Mouse (Mus musculus) frontal cortex, adult 2 months (tissue): Measurements from ENCODE around the gene Klhl8. TPM values are rescaled to one million over a fixed set of nuclear protein-coding genes. Genes with fewer than 3 reads are reported as not detected.

Source experiments
- DNase-seq, 2 experiments: peaks; one replicate each; pipeline ENCODE4 v3.0.0; 2022; ENCODE audit warnings: low spot score in 1 of 2; ENCODE audit errors: extremely low spot score in 1 of 2
- polyA plus RNA-seq: library from polyadenylated mRNA; depleted of rRNA; stranded (reverse); fragments of >200 nt; gene quantifications from 2 replicates; pipeline ENCODE4 v1.2.3, GENCODE M21; 2012; rRNA removed

The Klhl8 gene
- polyA plus RNA-seq, 1 experiment: 28.9 TPM

- no peak for DNase-seq
These were observed 94.3 kb downstream of the Klhl8 start for GRCm38 (mm10) chr5:103816718-103817117.

- no peak for DNase-seq
These were observed 95.8 kb downstream of the Klhl8 start for GRCm38 (mm10) chr5:103815249-103815617.

DNA sequence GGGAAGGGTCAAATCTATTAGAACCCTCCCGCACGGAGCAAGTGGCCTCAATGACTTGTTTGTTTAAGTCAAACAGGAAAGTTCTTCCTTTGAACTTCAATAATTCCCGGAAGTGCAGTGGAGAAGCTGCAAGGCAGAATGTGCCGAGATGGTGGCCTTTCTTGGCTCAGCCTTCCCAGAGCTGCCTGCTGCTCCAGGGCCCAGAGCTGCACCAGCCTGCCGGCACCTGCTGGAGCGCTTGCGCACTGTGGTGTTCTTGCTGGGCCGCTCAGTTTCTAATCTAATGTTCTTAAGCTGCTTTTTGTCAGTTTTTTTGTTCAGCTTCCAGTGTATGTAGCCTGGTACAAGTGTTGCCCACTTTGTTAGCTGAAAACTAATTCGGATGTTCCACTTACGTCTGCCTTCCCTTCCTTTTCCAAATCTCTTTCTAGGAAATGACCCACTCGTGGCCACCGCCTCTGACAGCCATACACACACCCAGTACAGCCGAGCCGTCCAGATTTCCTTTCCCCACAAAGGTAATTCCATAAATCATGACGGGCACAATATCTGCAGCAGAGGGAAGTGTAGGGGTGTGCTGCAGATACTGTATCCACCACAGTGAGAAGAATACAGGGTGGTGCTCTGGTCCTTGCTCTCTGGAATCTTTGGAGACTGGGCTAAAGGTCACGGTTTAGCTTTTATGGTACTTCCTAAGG, 96.4 kb downstream of the Klhl8 start:
- DNase-seq: no peak

DNA sequence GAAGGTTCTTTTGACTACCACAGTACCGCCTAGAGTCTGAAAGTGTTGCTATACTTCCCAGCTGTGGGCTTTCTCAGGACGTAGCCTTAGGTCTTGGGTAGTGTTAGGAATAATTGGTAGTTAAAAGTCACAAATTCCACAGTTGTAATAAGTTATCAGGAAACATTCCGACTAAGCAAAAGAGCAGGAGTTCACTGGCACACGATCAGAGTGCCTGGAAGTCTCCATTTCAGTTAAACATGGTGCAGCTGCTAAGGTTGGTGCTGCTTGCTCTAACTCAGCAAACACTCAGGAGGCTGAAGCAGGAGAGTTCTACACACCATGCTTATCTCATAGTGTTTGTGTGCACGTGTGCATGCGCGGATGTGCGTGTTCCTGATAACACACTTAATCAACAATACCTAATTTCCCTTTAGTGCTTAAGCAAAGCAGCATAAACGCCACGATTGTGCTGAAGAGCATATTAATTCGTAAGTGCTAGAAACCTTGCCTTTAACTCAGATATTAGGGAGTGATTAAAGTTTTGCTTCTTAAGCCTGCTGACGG, 97.0 kb downstream of the Klhl8 start:
- no peak for DNase-seq

DNA sequence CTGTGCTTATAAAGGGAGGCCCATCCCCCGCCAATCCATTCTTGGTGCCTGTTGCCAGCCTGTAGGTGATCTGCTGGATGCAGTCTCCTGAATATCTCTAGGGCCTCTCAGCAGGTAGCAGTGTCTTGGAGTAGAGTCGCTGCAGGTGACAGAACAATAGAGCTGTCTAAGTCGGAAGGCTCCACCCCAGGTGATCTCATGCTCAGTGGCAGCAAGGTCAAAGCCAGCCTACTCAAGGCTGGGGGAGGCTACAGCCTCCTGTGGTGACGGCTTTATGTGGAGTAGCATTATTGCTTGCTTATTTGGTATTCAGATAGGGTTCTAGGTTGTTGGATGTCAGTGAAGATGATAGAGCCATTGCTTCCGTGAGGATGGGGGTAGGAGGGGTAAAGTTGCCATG, 97.8 kb downstream of the Klhl8 start:
- DNase-seq: no peak

Other genes with a start within 250 kb of the Klhl8 start
- 4.7 and 5.0 TPM in 2 replicates for gene Aff1, start 218.9 kb downstream of the Klhl8 start, polyA plus RNA-seq
- 0.32 and 0.34 TPM in 2 replicates for gene Hsd17b13, start 66.2 kb upstream of the Klhl8 start, polyA plus RNA-seq
- gene Hsd17b11, start 110.7 kb upstream of the Klhl8 start, polyA plus RNA-seq: 48.7 and 49.3 TPM in 2 replicates
- 79.1 and 81.9 TPM in 2 replicates for gene Nudt9, start 135.0 kb upstream of the Klhl8 start, polyA plus RNA-seq
- not detected in 2 replicates for gene Gm17660, start 166.3 kb upstream of the Klhl8 start, polyA plus RNA-seq
- 1,576 and 1,727 TPM in 2 replicates for gene Sparcl1, start 202.5 kb upstream of the Klhl8 start, polyA plus RNA-seq